Mouse (Mus musculus): Measurements from ENCODE around the gene C1qa. TPM values are rescaled to one million over a fixed set of nuclear protein-coding genes. Genes with fewer than 3 reads are reported as not detected.

Gene C1qa
- total RNA-seq, 2 experiments from 2014 or later, result 49.6 to 50.7 TPM

DNA sequence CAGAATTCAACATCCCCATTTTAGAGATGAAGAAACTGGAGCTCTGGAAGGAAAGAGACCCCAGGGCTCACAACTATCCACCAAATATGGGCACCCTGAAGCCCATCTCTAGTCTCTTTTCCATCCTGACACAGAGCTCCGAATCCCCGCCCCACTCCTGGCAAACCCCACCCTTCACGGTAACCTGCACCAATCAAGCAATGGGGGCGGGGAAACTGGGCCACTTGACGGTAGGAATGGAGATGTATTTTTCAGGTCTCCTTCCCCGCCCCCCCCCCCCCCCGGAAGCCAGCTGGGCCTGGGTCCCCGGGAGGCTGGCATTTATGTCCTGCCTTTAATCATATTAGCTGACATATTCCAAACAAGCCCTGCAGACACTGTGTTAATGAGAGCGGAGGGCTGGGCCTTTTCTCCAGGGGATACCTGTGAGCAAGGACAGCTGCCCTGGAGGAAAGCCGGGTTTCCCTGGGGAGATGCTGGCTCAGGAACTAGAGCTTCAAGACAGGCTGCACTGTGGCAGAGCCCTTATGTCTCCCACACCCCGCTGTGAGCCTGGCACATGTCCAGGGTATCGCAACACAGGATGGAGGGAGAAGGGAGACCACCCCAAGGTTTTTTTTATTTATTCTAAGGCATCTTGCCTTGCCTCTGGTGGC is 30.8 kb downstream of the C1qa start:
- DNase-seq (ENCODE audit: low spot score in 2 of 2), result no peak
- intact Hi-C loops (cut with DNase I), result no loop called here

- no peak for DNase-seq (ENCODE audit: low spot score in 2 of 2)
- intact Hi-C loops (cut with DNase I), result no loop called here
Observed at GRCm38 (mm10) chr4:136865531-136865930, 33.1 kb downstream of the C1qa start.

DNA sequence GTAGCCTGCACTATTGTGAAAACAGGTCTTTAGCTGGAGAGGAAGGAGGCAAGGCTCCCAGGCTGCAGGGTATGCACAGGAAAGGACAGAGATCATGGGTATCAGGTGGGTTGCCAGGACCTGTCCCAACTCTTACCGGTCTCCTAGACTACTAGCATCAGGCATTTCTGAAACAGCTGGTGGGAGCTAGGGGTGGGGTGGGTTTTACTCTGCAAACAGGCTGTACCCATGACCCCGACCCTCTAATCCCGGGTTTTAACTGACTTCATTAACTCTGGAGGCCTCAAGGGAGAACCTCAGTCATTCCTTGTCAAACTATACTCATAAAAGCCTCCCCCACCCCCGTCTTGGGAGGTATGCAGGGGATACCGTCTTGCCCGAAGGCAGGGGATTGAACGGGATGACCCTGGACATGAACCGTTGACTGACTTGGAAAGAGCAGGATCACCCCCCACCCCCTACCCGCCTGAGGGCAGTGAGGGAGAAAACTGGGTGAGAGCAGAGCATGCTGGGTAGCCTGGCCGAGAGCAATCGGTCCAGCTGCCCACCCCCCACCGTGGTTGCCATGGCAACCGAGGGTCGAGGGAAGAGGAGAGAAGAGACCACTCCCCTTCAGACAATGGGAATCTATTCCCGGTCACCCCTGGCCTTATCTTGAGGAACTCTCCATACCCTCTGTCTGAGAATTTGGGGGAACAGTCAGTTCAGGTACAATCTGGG is 33.7 kb downstream of the C1qa start:
- intact Hi-C loops (cut with DNase I), result no loop called here
- DNase-seq (ENCODE audit: low spot score in 2 of 2), result no peak

DNA sequence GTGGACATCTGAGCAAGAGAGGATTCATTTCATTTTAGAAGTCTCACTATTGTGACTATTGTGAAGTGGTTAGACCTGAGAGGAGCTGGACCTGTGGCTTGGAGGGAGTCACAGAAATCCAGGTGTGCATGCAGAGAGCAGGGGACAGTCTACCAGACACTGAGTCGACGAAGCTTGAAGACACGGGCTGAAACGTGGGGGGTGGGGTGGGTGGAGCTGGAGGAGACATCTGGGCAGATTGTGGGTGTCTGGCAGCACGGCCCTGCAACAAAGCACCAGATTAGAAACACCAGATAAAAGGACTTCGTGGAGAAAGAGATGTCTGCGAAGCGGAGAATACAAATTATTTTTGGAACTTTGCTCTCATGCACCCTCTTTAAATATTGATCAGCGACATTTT is 35.1 kb downstream of the C1qa start:
- no peak for DNase-seq (ENCODE audit: low spot score in 2 of 2)
- intact Hi-C loops (cut with DNase I), result no loop called here

DNA sequence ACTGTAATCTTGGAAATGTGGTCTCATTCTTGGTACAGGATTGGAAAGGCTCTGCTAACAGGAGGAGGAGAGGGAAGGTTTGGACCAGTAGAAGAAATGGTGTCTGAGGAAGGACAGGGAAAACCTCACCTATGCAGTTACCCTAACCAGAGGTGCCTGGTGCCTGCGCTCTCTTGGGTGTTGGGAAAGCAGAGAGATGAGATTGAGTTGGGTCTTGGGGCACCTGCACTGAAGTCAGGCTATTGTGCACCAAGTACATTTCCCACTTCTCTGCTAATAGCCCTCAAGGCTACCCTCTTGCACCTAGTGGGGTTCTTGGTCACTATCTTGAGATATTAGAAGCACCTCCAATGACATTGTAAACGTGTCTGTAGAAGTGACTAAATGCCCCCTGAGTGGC is 36.2 kb downstream of the C1qa start:
- DNase-seq (ENCODE audit: low spot score in 2 of 2), result no peak
- intact Hi-C loops (cut with DNase I), result no loop called here

DNA sequence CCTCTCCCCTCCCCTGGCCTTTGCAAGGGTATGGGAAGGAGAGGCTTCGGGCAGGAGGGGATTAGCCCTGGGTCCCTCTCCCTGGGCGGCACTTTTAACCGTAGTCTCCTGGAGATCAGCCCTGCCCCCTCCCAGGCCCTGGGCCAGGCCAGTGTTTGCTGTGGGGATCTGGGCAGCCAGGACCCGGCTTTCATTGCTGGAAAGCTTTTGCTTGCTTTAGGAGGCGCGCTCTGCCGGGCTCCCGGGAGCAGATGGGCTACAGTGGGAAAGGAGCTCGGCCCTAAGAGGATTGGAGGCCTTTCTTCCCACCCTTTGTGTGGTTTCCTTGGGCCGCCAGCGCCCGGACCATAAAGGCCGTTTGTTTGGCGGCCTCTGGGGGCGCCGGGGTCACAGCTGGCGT is 36.8 kb downstream of the C1qa start:
- no peak for DNase-seq (ENCODE audit: low spot score in 2 of 2)
- intact Hi-C loops (cut with DNase I), result no loop called here

GRCm38 (mm10) chr4:136860022-136860421 is 38.6 kb downstream of the C1qa start:
- no peak for DNase-seq (ENCODE audit: low spot score in 2 of 2)
- intact Hi-C loops (cut with DNase I), result no loop called here

- intact Hi-C loops (cut with DNase I), result no loop called here
- DNase-seq (ENCODE audit: low spot score in 2 of 2), result no peak
Observed at GRCm38 (mm10) chr4:136855081-136855480, 43.5 kb downstream of the C1qa start.

DNA sequence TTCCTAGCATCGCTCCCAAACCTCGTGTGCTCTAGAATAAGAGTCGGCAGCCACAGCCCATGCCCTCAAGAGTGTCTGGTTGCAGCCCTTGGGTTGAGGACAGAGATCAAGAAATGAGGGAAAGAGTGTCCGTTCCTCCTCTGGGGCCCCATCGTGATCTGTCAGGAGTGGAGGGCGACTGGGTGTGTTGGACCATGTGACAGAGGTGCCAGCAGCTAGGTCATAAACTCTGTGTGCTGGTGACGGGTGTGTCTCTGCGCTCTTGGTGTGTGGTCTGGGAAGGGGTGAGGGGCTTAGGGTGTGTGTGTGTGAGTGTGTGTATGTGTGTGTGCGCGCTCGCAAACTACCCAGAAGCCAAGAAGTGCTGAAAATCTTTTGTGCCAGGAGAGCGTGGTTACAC is 45.6 kb downstream of the C1qa start:
- intact Hi-C loops (cut with DNase I), result no loop called here
- no peak for DNase-seq (ENCODE audit: low spot score in 2 of 2)

DNA sequence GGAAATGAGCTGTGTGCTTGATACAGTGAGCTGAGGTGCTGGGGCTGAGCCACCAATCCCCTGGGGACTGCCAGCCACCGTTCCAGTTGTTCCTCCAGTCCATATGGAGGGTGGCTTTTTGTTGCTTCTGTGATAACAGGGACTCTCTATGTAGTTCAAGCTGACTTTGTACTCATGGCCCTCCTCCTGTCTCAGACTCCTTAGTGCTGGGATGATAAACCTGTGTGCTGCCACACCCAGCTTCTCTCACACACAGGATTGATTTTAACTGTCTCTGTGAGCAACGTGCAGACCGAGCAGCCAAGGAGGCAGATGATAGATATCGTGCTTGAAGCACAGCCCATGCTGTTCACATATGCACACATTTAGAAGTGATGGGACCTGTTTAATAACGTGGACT is 46.5 kb downstream of the C1qa start:
- no peak for DNase-seq (ENCODE audit: low spot score in 2 of 2)
- intact Hi-C loops (cut with DNase I), result no loop called here

DNA sequence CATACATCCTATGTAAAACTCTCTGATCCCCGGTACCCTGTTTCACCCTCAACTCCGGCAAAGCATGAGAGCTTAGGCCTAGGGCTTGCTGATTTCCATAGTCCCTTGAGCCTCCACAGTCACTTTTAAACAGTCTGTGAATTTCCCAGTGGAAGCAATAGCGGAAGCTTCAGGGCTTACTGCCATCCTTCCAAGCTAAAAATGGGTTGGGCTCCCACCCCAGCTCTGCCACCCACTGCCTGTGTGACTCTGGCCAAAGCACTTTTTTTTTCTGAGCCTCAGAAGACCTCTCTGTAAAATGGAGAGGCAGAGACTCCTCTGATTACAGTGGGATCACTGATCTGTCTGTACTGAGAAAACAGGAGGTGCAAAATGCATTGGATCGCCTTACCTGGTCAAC is 50.0 kb downstream of the C1qa start:
- DNase-seq (ENCODE audit: low spot score in 2 of 2), result peak; percentile 46 to 51

DNA sequence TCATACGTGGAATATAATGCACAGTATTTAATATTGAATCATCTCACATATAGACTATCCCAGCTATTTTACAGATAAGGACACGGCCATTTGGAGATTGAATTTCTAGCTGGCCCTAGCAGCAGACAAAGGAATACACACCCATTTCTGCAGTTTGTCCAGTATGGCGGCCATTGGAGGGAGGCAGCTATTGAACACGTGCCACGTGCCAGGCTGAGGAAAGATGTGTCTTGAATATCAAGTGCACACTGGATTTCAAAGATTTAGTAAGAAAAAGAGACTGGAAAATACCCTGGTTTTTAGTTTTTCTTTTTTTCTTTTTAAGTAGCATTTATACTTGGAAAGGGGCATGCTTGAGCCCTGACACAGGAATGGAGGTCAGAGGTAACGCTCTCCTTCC is 51.4 kb downstream of the C1qa start:
- intact Hi-C loops (cut with DNase I), result no loop called here
- DNase-seq (ENCODE audit: low spot score in 2 of 2), result no peak

More for the DNA sequence above, 50.0 kb downstream of the C1qa start:
- intact Hi-C loops (cut with DNase I), result no loop called here

Other genes starting within 250 kb of the C1qa start
- 10 to 100 TPM; 16.9 to 18.0 TPM for gene Ephb2, start 62.8 kb downstream of the C1qa start, total RNA-seq (2021)
- gene C1qb, start 12.6 kb downstream of the C1qa start, total RNA-seq (2021), result 10 to 100 TPM; 55.7 to 58.1 TPM
- 10 to 100 TPM; 40.6 to 47.2 TPM for gene C1qc, start 5.7 kb downstream of the C1qa start, total RNA-seq (2021)
- gene Epha8, start 58.0 kb upstream of the C1qa start, total RNA-seq (2021), result 1 to 10 TPM; 4.7 to 5.5 TPM
- 10 to 100 TPM in 1 of 2 experiments, 1 to 10 TPM in 1; 7.9 to 18.6 TPM for gene Zbtb40, start 150.0 kb upstream of the C1qa start, total RNA-seq (2021)